Mouse (Mus musculus): ENCODE measurements at regions not wholly inside any gene's neighbourhood (a gene's known extent, or its start where the extent isn't known, plus 50 kb on each side); places are given as distances from the start of the nearest gene placed in this dataset.
"Not testable (repeated sequence)": the region's sequence is repeated elsewhere in the genome, so short reads cannot be mapped to it uniquely, and the experiment has no call there.

DNA sequence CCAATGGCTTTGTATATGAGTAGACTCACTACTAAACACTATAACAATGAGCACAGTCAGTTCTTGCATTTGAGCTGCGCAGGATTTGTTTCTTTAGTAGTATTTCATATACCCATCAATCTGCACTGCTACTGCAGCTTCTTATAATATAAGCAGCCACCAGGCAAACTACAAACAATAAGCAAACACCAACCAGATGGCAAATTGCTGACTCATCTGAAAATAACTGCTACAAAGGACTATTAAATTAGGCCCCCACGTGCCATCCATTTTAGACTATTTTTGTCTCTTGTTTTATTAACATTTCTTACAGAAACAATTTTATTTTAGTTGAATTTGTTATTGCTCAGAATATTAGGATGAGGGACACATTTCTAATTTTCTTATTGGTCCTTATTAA, 1093.5 kb upstream of the 1700008P02Rik start:
- Histone ChIP-seq H3K27ac (ENCODE audit: low read depth, low read length) (no peak overlapping the region), H3K4me2 (ENCODE audit: low read depth, low read length, poor library complexity, severe bottlenecking) (no peak overlapping the region), H3K9ac (replicated peaks; ENCODE audit: low read length, poor library complexity, severe bottlenecking) (no peak overlapping the region), H3K27me3 (ENCODE audit: insufficient read depth, low read length) (no peaks in the 10 kb centered on the region), H3K4me3 (ENCODE audit: low read depth, low read length) (no peak overlapping the region), H3K36me3 (ENCODE audit: insufficient read depth, low read length) (no peaks in the 10 kb centered on the region), H3K4me1 (ENCODE audit: insufficient read depth, low read length) (no peaks in the 10 kb centered on the region), H3K9me3 (ENCODE audit: low read length) (no peaks in the 10 kb centered on the region)
- WGBS: 97% methylated on average over 2 of the region's 2 CpGs
- DNase-seq (ENCODE audit: low spot score) (no peak), ATAC-seq (ENCODE audit: low FRiP score) (no peak)
- TF ChIP-seq CTCF (IDR thresholded peaks at IDR 0.05): no peak

DNA sequence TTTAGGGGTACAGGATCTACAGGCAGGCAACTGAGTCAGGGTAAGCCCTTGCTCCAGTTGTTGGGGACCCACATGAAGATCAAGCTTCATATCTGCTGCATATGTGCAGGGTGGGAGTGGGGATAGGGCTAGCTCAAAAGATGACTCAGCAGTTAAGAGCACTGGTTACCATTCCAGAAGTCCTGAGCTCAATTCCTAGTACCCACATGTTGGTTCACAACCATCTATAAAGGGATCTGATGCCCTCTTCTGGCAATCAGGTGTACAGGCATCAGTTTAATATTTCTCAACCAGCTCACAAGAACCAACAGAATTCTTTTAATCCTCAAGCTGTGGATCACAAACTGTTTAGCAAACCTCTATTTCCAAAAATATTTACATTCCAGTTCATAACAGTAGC, 1092.9 kb upstream of the 1700008P02Rik start:
- H3K36me3 ChIP-seq (ENCODE audit: insufficient read depth, low read length): no peaks in the 10 kb centered on the region
- DNase-seq (ENCODE audit: low spot score) (no peak), ATAC-seq (ENCODE audit: low FRiP score) (no peak)
- no peak overlapping the region for H3K9ac ChIP-seq (replicated peaks; ENCODE audit: low read length, poor library complexity, severe bottlenecking)
- no peak overlapping the region for H3K4me2 ChIP-seq (ENCODE audit: low read depth, low read length, poor library complexity, severe bottlenecking)
- H3K4me3 ChIP-seq (ENCODE audit: low read depth, low read length): no peak overlapping the region
- H3K27me3 ChIP-seq (ENCODE audit: insufficient read depth, low read length): no peaks in the 10 kb centered on the region
- H3K27ac ChIP-seq (ENCODE audit: low read depth, low read length): no peak overlapping the region
- no peaks in the 10 kb centered on the region for H3K4me1 ChIP-seq (ENCODE audit: insufficient read depth, low read length)
- no peak for TF ChIP-seq CTCF (IDR thresholded peaks at IDR 0.05)
- H3K9me3 ChIP-seq (ENCODE audit: low read length): no peaks in the 10 kb centered on the region

DNA sequence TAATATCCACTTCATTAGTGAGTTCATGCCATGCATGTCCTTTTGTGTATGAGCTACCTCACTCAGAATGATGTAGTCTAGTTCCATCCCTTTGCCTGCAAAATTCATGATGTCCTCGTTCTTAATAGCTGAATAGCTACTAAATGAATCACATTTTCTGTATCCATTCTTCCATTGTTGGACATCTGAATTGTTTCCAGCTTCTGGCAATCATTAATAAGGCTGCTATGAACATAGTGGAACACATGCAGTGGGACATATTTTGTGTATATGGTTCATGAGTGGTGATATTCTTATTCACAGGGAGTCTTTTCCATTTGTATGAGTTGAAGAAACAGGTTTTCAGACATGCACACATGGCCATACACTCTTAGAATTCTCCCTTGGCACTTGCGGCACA, 1092.2 kb upstream of the 1700008P02Rik start:
- ATAC-seq (ENCODE audit: low FRiP score): no peak
- no peak overlapping the region for H3K4me2 ChIP-seq (ENCODE audit: low read depth, low read length, poor library complexity, severe bottlenecking)
- H3K9me3 ChIP-seq (ENCODE audit: low read length): no peaks in the 10 kb centered on the region
- H3K4me1 ChIP-seq (ENCODE audit: insufficient read depth, low read length): no peaks in the 10 kb centered on the region
- 86% methylated on average over 2 of the region's 2 CpGs for WGBS
- H3K4me3 ChIP-seq (ENCODE audit: low read depth, low read length): no peak overlapping the region
- H3K9ac ChIP-seq (replicated peaks; ENCODE audit: low read length, poor library complexity, severe bottlenecking): no peak overlapping the region
- TF ChIP-seq CTCF (IDR thresholded peaks at IDR 0.05): no peak
- no peak for DNase-seq (ENCODE audit: low spot score)
- no peaks in the 10 kb centered on the region for H3K27me3 ChIP-seq (ENCODE audit: insufficient read depth, low read length)
- no peaks in the 10 kb centered on the region for H3K36me3 ChIP-seq (ENCODE audit: insufficient read depth, low read length)
- H3K27ac ChIP-seq (ENCODE audit: low read depth, low read length): no peak overlapping the region

DNA sequence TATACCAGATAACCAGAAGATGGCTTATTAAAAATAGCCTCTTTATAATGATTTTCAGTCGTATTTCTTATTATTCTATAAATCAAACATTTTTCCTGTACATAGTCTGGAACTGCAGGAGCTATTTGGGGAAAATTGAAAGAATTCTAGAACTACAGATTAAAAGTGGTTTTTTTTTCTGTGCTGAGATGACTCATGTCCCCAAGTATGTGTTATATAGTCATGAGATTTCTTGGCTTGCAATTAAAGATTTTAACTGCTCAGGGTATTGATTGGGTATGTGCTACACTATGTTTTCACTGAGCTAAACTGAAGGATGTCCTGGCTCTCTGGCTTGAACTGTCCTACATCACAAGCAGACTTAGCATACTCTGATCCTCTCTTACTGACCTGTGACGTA, 1088.4 kb upstream of the 1700008P02Rik start:
- Histone ChIP-seq H3K4me1 (ENCODE audit: insufficient read depth, low read length) (no peaks in the 10 kb centered on the region), H3K9me3 (ENCODE audit: low read length) (no peaks in the 10 kb centered on the region), H3K27ac (ENCODE audit: low read depth, low read length) (no peak overlapping the region), H3K4me2 (ENCODE audit: low read depth, low read length, poor library complexity, severe bottlenecking) (no peak overlapping the region), H3K4me3 (ENCODE audit: low read depth, low read length) (no peak overlapping the region), H3K36me3 (ENCODE audit: insufficient read depth, low read length) (no peaks in the 10 kb centered on the region), H3K27me3 (ENCODE audit: insufficient read depth, low read length) (no peaks in the 10 kb centered on the region), H3K9ac (replicated peaks; ENCODE audit: low read length, poor library complexity, severe bottlenecking) (no peak overlapping the region)
- no peak for ATAC-seq (ENCODE audit: low FRiP score)
- DNase-seq (ENCODE audit: low spot score): no peak
- WGBS: 82% methylated on average over 2 of the region's 2 CpGs
- no peak for TF ChIP-seq CTCF (IDR thresholded peaks at IDR 0.05)

DNA sequence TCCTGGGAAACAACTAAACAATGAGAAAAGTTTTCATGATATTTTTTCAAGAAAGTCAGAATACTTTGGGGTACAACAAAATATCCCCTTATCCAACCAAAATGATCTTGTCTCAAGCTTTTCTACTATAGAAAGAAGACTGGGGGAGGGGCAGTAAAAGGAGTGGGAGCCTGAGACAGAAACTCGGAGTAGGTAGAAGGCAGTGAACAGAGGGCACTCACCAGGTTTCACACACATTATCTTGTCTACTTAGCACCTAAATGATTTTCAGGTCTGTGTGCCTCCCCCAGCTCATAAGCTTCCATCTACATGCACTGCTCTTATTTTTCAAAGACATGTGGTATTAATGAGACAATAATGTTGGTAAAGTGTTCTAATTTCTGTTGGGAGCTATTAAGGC, 1063.3 kb upstream of the 1700008P02Rik start:
- Histone ChIP-seq H3K4me2 (ENCODE audit: low read depth, low read length, poor library complexity, severe bottlenecking) (no peak overlapping the region), H3K27ac (ENCODE audit: low read depth, low read length) (no peak overlapping the region), H3K9ac (replicated peaks; ENCODE audit: low read length, poor library complexity, severe bottlenecking) (no peak overlapping the region), H3K27me3 (ENCODE audit: insufficient read depth, low read length) (no peaks in the 10 kb centered on the region), H3K4me1 (ENCODE audit: insufficient read depth, low read length) (no peaks in the 10 kb centered on the region), H3K36me3 (ENCODE audit: insufficient read depth, low read length) (no peaks in the 10 kb centered on the region), H3K9me3 (ENCODE audit: low read length) (no peaks in the 10 kb centered on the region), H3K4me3 (ENCODE audit: low read depth, low read length) (no peak overlapping the region)
- TF ChIP-seq CTCF (IDR thresholded peaks at IDR 0.05): no peak
- DNase-seq (ENCODE audit: low spot score) (no peak), ATAC-seq (ENCODE audit: low FRiP score) (no peak)
- WGBS: 100% methylated on average over 1 of the region's 1 CpGs

DNA sequence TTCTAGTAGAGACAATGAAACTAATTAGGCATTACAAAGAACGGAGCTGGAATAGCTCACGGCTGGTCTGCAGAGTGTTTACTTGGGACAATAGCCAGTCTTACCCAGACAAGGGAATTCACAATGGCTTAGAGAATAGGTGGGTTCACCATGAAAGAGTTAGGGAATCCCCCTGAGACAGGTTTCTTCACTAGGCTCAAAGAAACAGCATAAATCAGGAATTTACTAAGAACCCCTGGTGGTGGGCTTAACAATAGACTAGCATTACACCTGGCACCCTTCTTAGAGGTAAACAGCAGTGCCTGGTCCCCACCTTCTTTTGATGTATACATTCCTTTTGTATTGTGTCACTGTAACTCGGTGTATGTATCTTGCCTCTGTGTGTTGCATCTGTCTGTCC, 1062.6 kb upstream of the 1700008P02Rik start:
- not testable (repeated sequence) for H3K36me3 ChIP-seq (ENCODE audit: insufficient read depth, low read length); H3K9me3 ChIP-seq (ENCODE audit: low read length); H3K27ac ChIP-seq (ENCODE audit: low read depth, low read length); H3K4me3 ChIP-seq (ENCODE audit: low read depth, low read length); H3K4me2 ChIP-seq (ENCODE audit: low read depth, low read length, poor library complexity, severe bottlenecking); ATAC-seq (ENCODE audit: low FRiP score); H3K9ac ChIP-seq (replicated peaks; ENCODE audit: low read length, poor library complexity, severe bottlenecking); H3K4me1 ChIP-seq (ENCODE audit: insufficient read depth, low read length); H3K27me3 ChIP-seq (ENCODE audit: insufficient read depth, low read length); DNase-seq (ENCODE audit: low spot score)
- 57% methylated on average over 3 of the region's 3 CpGs for WGBS

DNA sequence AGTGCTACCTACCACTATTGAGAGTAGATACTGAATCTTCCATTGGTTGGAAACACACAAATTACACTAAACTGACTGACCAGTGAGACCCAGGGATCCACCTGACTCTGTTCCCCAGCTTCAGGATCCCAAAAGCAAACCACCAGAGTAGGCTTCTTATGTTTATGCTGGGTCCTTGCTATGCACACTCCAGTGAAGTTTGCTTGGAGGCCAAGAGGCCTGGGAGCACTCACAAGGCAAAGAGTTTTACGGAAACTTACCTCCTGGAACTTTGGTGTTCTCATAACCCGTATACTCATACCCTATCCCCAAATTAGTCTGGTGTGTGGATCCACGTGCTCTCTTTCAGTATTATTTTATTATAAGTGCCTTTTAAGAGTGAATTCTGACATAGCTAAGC, 1062.1 kb upstream of the 1700008P02Rik start:
- Histone ChIP-seq H3K27me3 (ENCODE audit: insufficient read depth, low read length) (no peaks in the 10 kb centered on the region), H3K9ac (replicated peaks; ENCODE audit: low read length, poor library complexity, severe bottlenecking) (no peak overlapping the region), H3K9me3 (ENCODE audit: low read length) (no peaks in the 10 kb centered on the region), H3K4me3 (ENCODE audit: low read depth, low read length) (no peak overlapping the region), H3K4me1 (ENCODE audit: insufficient read depth, low read length) (no peaks in the 10 kb centered on the region), H3K36me3 (ENCODE audit: insufficient read depth, low read length) (no peaks in the 10 kb centered on the region), H3K27ac (ENCODE audit: low read depth, low read length) (no peak overlapping the region), H3K4me2 (ENCODE audit: low read depth, low read length, poor library complexity, severe bottlenecking) (no peak overlapping the region)
- ATAC-seq (ENCODE audit: low FRiP score) (no peak), DNase-seq (ENCODE audit: low spot score) (no peak)
- 82% methylated on average over 3 of the region's 3 CpGs for WGBS
- no peak for TF ChIP-seq CTCF (IDR thresholded peaks at IDR 0.05)

Data from midbrain, postnatal 0 days (tissue).